Mouse (Mus musculus): ENCODE results near the gene Nap1l1. TPM values are rescaled to one million over a fixed set of nuclear protein-coding genes. Genes with fewer than 3 reads are reported as not detected.

Gene Nap1l1
- polyA plus RNA-seq, 1 experiment from 2014 or later: 133 TPM

DNA sequence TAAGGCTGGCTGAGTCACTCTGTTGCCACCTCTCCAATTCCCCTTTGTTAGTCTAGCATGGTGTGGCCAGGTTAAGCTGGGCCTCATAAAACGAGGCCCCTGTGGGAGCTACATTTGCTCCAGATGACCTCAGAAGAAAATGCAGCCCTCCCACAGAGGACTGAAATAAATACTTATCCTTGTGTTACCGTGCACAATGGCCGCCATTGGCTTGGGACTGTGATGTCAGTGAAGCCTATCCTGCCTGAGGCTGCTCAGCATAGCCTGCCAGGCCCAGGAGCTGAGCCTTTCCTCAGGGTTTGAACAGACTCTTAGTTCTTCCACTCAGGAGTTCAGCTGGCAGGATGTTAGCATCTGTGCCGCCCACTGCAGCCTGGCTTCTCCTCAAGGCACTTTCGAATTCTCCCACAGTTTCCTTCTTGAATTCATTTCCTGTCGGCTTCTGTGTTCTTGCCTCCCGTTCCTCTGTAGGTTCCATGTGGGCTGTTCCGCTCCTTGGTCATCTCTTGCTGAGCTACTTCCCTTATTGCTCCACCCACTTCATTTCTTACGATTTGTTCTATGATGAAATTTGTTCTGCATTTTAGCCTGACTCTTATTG is 66.8 kb downstream of the Nap1l1 start:
- H3K4me1 ChIP-seq (ENCODE audit: control insufficient read depth in 2 of 2, insufficient read depth in 2 of 2, low read length in 2 of 2): peaks cover 17 to 18% of the 10 kb centered on the region in 2 experiments
- ATAC-seq (ENCODE audit: insufficient number of reproducible peaks, insufficient read depth, low FRiP score, low read depth): no peak; the same call in 1 of the 2 replicates
- no peak overlapping the region for H3K4me2 ChIP-seq (ENCODE audit: low read length)

DNA sequence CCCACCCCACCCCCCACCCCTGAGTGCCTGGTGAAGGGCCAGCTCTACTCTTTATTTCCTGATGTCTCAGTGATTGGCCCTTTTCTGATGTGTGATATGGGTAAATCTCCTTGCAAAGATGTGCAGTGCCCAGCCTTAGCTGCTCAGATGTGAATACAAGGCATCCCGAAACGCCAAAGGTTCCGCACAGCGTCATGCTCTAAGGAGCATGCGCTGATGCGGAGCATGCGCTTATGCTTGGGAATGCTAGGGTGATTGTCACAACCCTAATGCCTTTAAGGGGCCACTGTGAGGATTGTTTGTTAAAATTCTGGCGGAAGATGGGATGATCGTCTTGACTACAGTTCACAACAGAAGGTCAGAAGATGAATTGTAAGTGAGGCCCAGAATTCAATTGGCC is 67.7 kb downstream of the Nap1l1 start:
- no peak for ATAC-seq (ENCODE audit: insufficient number of reproducible peaks, insufficient read depth, low FRiP score, low read depth)
- H3K27me3 ChIP-seq (ENCODE audit: control insufficient read depth, insufficient read depth, low read length): no peaks in the 10 kb centered on the region
- H3K9me3 ChIP-seq (ENCODE audit: control insufficient read depth, low read length): no peaks in the 10 kb centered on the region
- no peaks in the 10 kb centered on the region for H3K36me3 ChIP-seq (ENCODE audit: control insufficient read depth, insufficient read depth, low read length)
- H3K4me2 ChIP-seq (ENCODE audit: low read length): no peak overlapping the region
- no peak overlapping the region for H3K27ac ChIP-seq (replicated peaks in 1 of 2; ENCODE audit: control insufficient read depth in 1 of 2, insufficient read depth in 1 of 2, low read depth in 2 of 2, low read length in 2 of 2)
- WGBS: 95% methylated on average over 9 of the region's 9 CpGs
- no peak overlapping the region for H3K4me3 ChIP-seq (ENCODE audit: control insufficient read depth in 1 of 2, insufficient read depth in 1 of 2, low read depth in 1 of 2, low read length in 2 of 2)
- H3K9ac ChIP-seq (ENCODE audit: low read length): no peak overlapping the region
- peaks cover 17 to 18% of the 10 kb centered on the region in 2 experiments for H3K4me1 ChIP-seq (ENCODE audit: control insufficient read depth in 2 of 2, insufficient read depth in 2 of 2, low read length in 2 of 2)

More for the DNA sequence above, 66.8 kb downstream of the Nap1l1 start:
- Histone ChIP-seq H3K9me3 (ENCODE audit: control insufficient read depth, low read length) (no peaks in the 10 kb centered on the region), H3K36me3 (ENCODE audit: control insufficient read depth, insufficient read depth, low read length) (no peaks in the 10 kb centered on the region), H3K27me3 (ENCODE audit: control insufficient read depth, insufficient read depth, low read length) (no peaks in the 10 kb centered on the region), H3K4me3 (ENCODE audit: control insufficient read depth in 1 of 2, insufficient read depth in 1 of 2, low read depth in 1 of 2, low read length in 2 of 2) (no peak overlapping the region), H3K27ac (replicated peaks in 1 of 2; ENCODE audit: control insufficient read depth in 1 of 2, insufficient read depth in 1 of 2, low read depth in 2 of 2, low read length in 2 of 2) (peak overlapping the region in 1 of 2 experiments; percentile 31; a peak in 1 of 4 replicates), H3K9ac (ENCODE audit: low read length) (no peak overlapping the region)
- WGBS: 44% methylated on average over 9 of the region's 9 CpGs

DNA sequence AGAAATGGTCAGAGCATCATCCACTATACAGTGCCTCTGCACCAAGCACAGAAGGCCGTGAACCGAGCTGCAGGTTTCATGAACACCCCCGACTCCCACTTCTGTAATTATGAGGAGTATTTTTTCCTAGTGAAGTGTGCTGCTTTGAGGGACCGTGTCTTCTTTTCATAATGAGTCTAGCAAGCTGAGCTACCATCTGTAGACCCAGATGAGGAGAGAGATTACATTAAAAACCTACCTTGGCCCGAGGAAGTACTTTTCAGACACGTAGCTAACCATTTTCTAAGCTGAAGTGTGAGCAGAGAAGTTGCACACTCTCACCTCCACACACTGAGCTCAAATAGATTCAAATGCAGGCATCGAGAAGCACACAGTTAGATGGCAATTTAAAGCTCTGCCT is 70.1 kb downstream of the Nap1l1 start:
- no peaks in the 10 kb centered on the region for H3K36me3 ChIP-seq (ENCODE audit: control insufficient read depth, insufficient read depth, low read length)
- no peak overlapping the region for H3K27ac ChIP-seq (replicated peaks in 1 of 2; ENCODE audit: control insufficient read depth in 1 of 2, insufficient read depth in 1 of 2, low read depth in 2 of 2, low read length in 2 of 2)
- no peaks in the 10 kb centered on the region for H3K9me3 ChIP-seq (ENCODE audit: control insufficient read depth, low read length)
- ATAC-seq (ENCODE audit: insufficient number of reproducible peaks, insufficient read depth, low FRiP score, low read depth): no peak
- H3K4me2 ChIP-seq (ENCODE audit: low read length): no peak overlapping the region
- 88% methylated on average over 7 of the region's 7 CpGs for WGBS
- no peak overlapping the region for H3K4me3 ChIP-seq (ENCODE audit: control insufficient read depth in 1 of 2, insufficient read depth in 1 of 2, low read depth in 1 of 2, low read length in 2 of 2)
- H3K9ac ChIP-seq (ENCODE audit: low read length): no peak overlapping the region
- H3K27me3 ChIP-seq (ENCODE audit: control insufficient read depth, insufficient read depth, low read length): no peaks in the 10 kb centered on the region
- H3K4me1 ChIP-seq (ENCODE audit: control insufficient read depth in 2 of 2, insufficient read depth in 2 of 2, low read length in 2 of 2): peaks cover 20 to 22% of the 10 kb centered on the region in 2 experiments

DNA sequence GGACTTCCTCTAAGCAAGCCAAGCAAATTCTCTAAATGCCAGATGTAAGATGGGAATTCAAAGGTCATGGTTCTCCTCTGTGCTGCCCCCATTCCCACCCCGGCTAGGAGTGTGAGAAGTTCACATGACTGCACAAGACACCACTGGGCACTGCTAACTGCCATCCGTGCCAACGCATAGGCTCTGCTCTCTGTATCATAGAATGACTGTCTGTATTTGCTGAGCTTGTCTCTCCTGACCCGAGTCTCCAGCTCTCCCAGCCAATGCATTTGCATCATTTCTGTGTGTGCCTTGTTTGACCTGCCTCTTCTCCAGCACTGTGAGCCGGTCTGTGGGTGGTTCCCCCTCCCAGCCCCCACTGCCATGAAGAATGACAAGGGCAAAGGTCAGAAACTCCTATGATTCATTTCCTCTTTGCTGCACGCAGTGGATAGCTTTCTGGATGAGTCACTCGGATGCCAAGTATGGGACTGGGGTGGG is 70.8 kb downstream of the Nap1l1 start:
- H3K4me3 ChIP-seq (ENCODE audit: control insufficient read depth in 1 of 2, insufficient read depth in 1 of 2, low read depth in 1 of 2, low read length in 2 of 2): no peak overlapping the region
- no peaks in the 10 kb centered on the region for H3K27me3 ChIP-seq (ENCODE audit: control insufficient read depth, insufficient read depth, low read length)
- 0 out of 4 replicates have a peak overlapping the region, but pooled peaks of 1 of the 2 experiments have one; percentile 6 for H3K27ac ChIP-seq (replicated peaks in 1 of 2; ENCODE audit: control insufficient read depth in 1 of 2, insufficient read depth in 1 of 2, low read depth in 2 of 2, low read length in 2 of 2)
- no peak overlapping the region for H3K9ac ChIP-seq (ENCODE audit: low read length)
- no peak overlapping the region for H3K4me2 ChIP-seq (ENCODE audit: low read length)
- ATAC-seq (ENCODE audit: insufficient number of reproducible peaks, insufficient read depth, low FRiP score, low read depth): no peak
- WGBS: 29% methylated on average over 7 of the region's 7 CpGs
- peaks cover 22 to 25% of the 10 kb centered on the region in 2 experiments for H3K4me1 ChIP-seq (ENCODE audit: control insufficient read depth in 2 of 2, insufficient read depth in 2 of 2, low read length in 2 of 2)
- H3K9me3 ChIP-seq (ENCODE audit: control insufficient read depth, low read length): no peaks in the 10 kb centered on the region
- no peaks in the 10 kb centered on the region for H3K36me3 ChIP-seq (ENCODE audit: control insufficient read depth, insufficient read depth, low read length)

DNA sequence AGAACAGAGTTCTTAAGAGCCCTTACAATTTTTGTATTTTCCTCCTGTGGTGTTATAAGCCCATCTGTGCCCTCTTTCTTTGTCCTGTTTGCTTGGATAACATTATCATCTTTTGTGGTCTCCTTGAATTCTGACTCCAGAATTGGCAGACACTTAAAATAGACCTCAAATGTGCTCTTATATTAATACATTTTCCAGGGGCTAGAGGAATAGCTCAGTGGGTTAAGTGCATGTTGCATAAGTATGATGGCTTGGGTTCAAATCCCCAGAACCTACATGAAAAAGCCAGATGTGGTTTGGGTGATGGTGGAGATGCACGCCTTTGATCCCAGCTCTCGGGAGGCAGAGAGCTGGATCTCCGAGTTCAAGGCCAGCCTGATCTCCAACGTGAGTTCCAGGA is 71.3 kb downstream of the Nap1l1 start:
- Histone ChIP-seq H3K9me3 (ENCODE audit: control insufficient read depth, low read length) (no peaks in the 10 kb centered on the region), H3K4me3 (ENCODE audit: control insufficient read depth in 1 of 2, insufficient read depth in 1 of 2, low read depth in 1 of 2, low read length in 2 of 2) (no peak overlapping the region), H3K4me1 (ENCODE audit: control insufficient read depth in 2 of 2, insufficient read depth in 2 of 2, low read length in 2 of 2) (peaks cover 22 to 24% of the 10 kb centered on the region in 2 experiments), H3K4me2 (ENCODE audit: low read length) (no peak overlapping the region), H3K27me3 (ENCODE audit: control insufficient read depth, insufficient read depth, low read length) (no peaks in the 10 kb centered on the region), H3K9ac (ENCODE audit: low read length) (no peak overlapping the region), H3K36me3 (ENCODE audit: control insufficient read depth, insufficient read depth, low read length) (no peaks in the 10 kb centered on the region), H3K27ac (replicated peaks in 1 of 2; ENCODE audit: control insufficient read depth in 1 of 2, insufficient read depth in 1 of 2, low read depth in 2 of 2, low read length in 2 of 2) (0 out of 4 replicates have a peak overlapping the region, but pooled peaks of 1 of the 2 experiments have one; percentile 6)
- ATAC-seq (ENCODE audit: insufficient number of reproducible peaks, insufficient read depth, low FRiP score, low read depth): no peak
- 73% methylated on average over 4 of the region's 4 CpGs for WGBS

DNA sequence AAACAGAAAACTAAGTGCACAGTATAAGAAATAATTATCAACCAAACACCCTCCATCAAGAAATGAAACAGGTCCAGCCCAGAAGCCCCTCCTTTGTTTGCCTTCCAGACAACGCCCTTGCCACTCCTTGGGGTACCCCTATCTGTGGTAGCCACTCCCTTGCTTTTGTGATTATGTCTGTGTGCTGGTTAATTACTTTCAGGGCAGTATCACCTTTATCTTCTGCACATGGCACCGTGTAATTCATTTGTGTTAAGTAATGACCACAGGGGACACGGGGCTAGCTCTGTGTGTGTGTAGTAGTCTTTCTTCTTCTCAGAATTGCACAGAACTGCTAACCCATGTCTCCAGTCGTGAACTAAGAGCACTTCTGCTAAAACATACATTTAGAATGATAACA is 72.6 kb downstream of the Nap1l1 start:
- Histone ChIP-seq H3K4me2 (ENCODE audit: low read length) (no peak overlapping the region), H3K36me3 (ENCODE audit: control insufficient read depth, insufficient read depth, low read length) (no peaks in the 10 kb centered on the region), H3K27ac (replicated peaks in 1 of 2; ENCODE audit: control insufficient read depth in 1 of 2, insufficient read depth in 1 of 2, low read depth in 2 of 2, low read length in 2 of 2) (no peak overlapping the region), H3K9ac (ENCODE audit: low read length) (no peak overlapping the region), H3K4me1 (ENCODE audit: control insufficient read depth in 2 of 2, insufficient read depth in 2 of 2, low read length in 2 of 2) (peaks cover 17 to 18% of the 10 kb centered on the region in 2 experiments), H3K4me3 (ENCODE audit: control insufficient read depth in 1 of 2, insufficient read depth in 1 of 2, low read depth in 1 of 2, low read length in 2 of 2) (no peak overlapping the region), H3K27me3 (ENCODE audit: control insufficient read depth, insufficient read depth, low read length) (no peaks in the 10 kb centered on the region), H3K9me3 (ENCODE audit: control insufficient read depth, low read length) (no peaks in the 10 kb centered on the region)
- no peak for ATAC-seq (ENCODE audit: insufficient number of reproducible peaks, insufficient read depth, low FRiP score, low read depth)
- 69% methylated on average over 4 of the region's 4 CpGs for WGBS

All from heart, embryonic 14.5 days (tissue).